Mouse (Mus musculus) embryo, embryonic 9.5 days (tissue): Measurements from ENCODE around the gene Sh2d2a.
A peak's percentile ranks its signal among the peaks of the same experiment; 100 is the strongest.
"Not testable (repeated sequence)": the region's sequence is repeated elsewhere in the genome, so short reads cannot be mapped to it uniquely, and the experiment has no call there.

Experiments used
- DNase-seq: peaks from one replicate; pipeline ENCODE4 v3.0.0-alpha.2; 2017; ENCODE audit errors: extremely low spot score

Gene Sh2d2a

GRCm38 (mm10) chr3:87855936-87856335 lies 9.4 kb downstream of the Sh2d2a start:
- no peak for DNase-seq

GRCm38 (mm10) chr3:87857666-87858065 lies 11.1 kb downstream of the Sh2d2a start:
- DNase-seq: no peak

- peak; percentile 49 for DNase-seq
Observed at GRCm38 (mm10) chr3:87859813-87860212, 13.3 kb downstream of the Sh2d2a start.

GRCm38 (mm10) chr3:87864111-87864510 lies 17.6 kb downstream of the Sh2d2a start:
- not testable (repeated sequence) for DNase-seq

- DNase-seq: no peak
Observed at GRCm38 (mm10) chr3:87877730-87878129, 31.2 kb downstream of the Sh2d2a start.

GRCm38 (mm10) chr3:87884291-87884690 lies 37.7 kb downstream of the Sh2d2a start:
- DNase-seq: no peak

GRCm38 (mm10) chr3:87884708-87885251 lies 38.2 kb downstream of the Sh2d2a start:
- DNase-seq: peak; percentile 77

GRCm38 (mm10) chr3:87885281-87886003 lies 38.9 kb downstream of the Sh2d2a start, which contains the start of gene Prcc:
TSS of gene Prcc (minus strand) at chr3:87885608.
- DNase-seq: peak; percentile 91

- no peak for DNase-seq
Observed at GRCm38 (mm10) chr3:87886004-87886365, 39.4 kb downstream of the Sh2d2a start.

- no peak for DNase-seq
Observed at GRCm38 (mm10) chr3:87886416-87886815, 39.9 kb downstream of the Sh2d2a start.

GRCm38 (mm10) chr3:87887400-87887799 lies 40.8 kb downstream of the Sh2d2a start:
- DNase-seq: not testable (repeated sequence)

GRCm38 (mm10) chr3:87891481-87891880 lies 44.9 kb downstream of the Sh2d2a start:
- DNase-seq: no peak

- DNase-seq: no peak
Observed at GRCm38 (mm10) chr3:87893367-87893905, 46.9 kb downstream of the Sh2d2a start.

- DNase-seq: no peak
Observed at GRCm38 (mm10) chr3:87899266-87899665, 52.7 kb downstream of the Sh2d2a start.

- no peak for DNase-seq
Observed at GRCm38 (mm10) chr3:87899776-87900175, 53.2 kb downstream of the Sh2d2a start.

GRCm38 (mm10) chr3:87901036-87901624 lies 54.6 kb downstream of the Sh2d2a start:
- DNase-seq: no peak

- not testable (repeated sequence) for DNase-seq
Observed at GRCm38 (mm10) chr3:87901959-87902358, 55.4 kb downstream of the Sh2d2a start.

GRCm38 (mm10) chr3:87903821-87904220 lies 57.3 kb downstream of the Sh2d2a start:
- DNase-seq: no peak
